Mouse (Mus musculus): Measurements from ENCODE around the gene Wdr48. TPM values are rescaled to one million over a fixed set of nuclear protein-coding genes. Genes with fewer than 3 reads are reported as not detected.
A peak's percentile ranks its signal among the peaks of the same experiment; 100 is the strongest.

Gene Wdr48
- polyA plus RNA-seq, 1 experiment from 2014 or later: 13.9 TPM

DNA sequence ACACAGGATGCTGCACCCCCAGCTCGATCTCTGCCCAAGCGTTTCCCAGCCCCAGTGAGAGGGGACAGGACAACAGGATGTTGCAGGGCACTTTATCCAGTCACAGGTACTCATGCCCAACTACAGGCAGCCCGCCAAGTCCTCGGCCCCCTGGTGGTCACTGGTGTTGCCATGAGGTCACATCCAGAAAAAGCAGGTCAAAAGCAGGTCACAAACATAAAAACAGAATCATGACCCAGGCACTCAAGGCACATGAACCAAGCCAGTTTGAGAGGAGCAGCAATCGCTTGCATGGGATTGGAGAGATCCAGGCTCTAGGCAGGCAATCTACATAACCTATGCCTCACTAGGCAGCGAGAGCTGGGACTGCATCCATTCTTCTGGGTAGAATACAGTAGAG is 75.5 kb downstream of the Wdr48 start:
- peak overlapping the region; percentile 12; the same call in 1 of the 2 replicates for H3K9ac ChIP-seq (replicated peaks)
- H3K4me2 ChIP-seq (ENCODE audit: low read depth, low read length): no peak overlapping the region
- H3K36me3 ChIP-seq (replicated peaks; ENCODE audit: insufficient read depth, low read length): peaks cover 40% of the 10 kb centered on the region
- WGBS (ENCODE audit: insufficient replicate concordance): 54% methylated on average over 6 of the region's 6 CpGs
- TF ChIP-seq EP300 (IDR thresholded peaks at IDR 0.05; ENCODE audit: low read depth): no peak
- peak; percentile 72 for TF ChIP-seq CTCF (IDR thresholded peaks at IDR 0.05; ENCODE audit: low read depth)
- no peak overlapping the region for H3K4me3 ChIP-seq (ENCODE audit: low read depth, low read length)
- peak overlapping the region; percentile 84 for H3K27ac ChIP-seq (ENCODE audit: low read depth)
- H3K27me3 ChIP-seq (ENCODE audit: insufficient read depth, low read length): no peaks in the 10 kb centered on the region
- DNase-seq (peak; percentile 86), ATAC-seq (peak; percentile 83)
- H3K4me1 ChIP-seq (ENCODE audit: insufficient read depth): peaks cover 19% of the 10 kb centered on the region
- H3K9me3 ChIP-seq (ENCODE audit: low read length): no peaks in the 10 kb centered on the region

DNA sequence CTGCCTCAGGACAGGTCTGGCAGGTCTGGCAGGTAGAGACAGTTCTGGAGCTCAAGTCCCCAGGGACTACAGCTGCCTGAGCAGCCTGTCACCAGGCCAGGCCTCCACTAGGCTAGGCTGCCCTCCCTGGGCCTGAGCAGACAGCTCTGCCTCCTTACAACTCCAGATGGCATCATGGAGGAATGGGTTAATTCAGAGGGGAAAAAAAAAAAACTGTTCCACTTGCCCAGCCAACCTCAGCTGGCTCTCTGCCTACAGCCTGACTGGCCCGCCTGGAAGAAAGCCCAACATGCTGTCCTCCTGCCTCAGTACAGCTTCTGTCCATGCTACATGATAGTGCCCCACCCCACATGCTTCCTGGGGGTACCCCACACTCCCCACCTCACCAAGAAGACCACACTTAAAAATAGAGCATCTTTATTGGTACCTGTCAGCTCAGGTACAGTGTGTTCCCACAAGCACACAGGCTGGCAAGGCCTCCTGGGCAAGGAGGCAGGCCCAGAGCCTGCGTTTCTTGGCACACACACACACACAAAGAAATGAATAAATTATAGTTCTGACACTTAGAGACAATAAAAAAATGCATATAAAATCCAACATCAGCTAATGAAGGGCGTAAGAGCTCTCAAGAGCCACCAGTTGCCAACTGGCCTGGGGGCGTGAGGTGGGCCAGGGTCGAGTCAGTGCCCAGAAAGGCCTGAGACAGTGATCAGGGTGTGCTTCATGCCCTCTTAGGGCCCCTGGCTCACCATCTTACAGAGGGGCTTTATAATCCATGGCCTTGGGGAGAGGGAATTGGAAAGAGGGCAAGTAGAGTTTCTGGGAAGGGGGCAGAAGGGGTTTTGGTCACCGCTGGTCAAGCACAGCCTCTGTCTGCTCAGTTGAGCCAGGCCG is 76.3 kb downstream of the Wdr48 start:
- DNase-seq: no peak
- peak overlapping the region; percentile 12 for H3K9ac ChIP-seq (replicated peaks)
- no peak for TF ChIP-seq CTCF (IDR thresholded peaks at IDR 0.05; ENCODE audit: low read depth)
- H3K36me3 ChIP-seq (replicated peaks; ENCODE audit: insufficient read depth, low read length): peaks cover 42% of the 10 kb centered on the region
- peaks cover 19% of the 10 kb centered on the region for H3K4me1 ChIP-seq (ENCODE audit: insufficient read depth)
- H3K4me3 ChIP-seq (ENCODE audit: low read depth, low read length): no peak overlapping the region
- no peak overlapping the region for H3K4me2 ChIP-seq (ENCODE audit: low read depth, low read length)
- peak; percentile 4; the same call in 1 of the 2 replicates for ATAC-seq
- H3K27me3 ChIP-seq (ENCODE audit: insufficient read depth, low read length): no peaks in the 10 kb centered on the region
- WGBS (ENCODE audit: insufficient replicate concordance): 78% methylated on average over 7 of the region's 7 CpGs
- no peaks in the 10 kb centered on the region for H3K9me3 ChIP-seq (ENCODE audit: low read length)
- peak overlapping the region; percentile 84 for H3K27ac ChIP-seq (ENCODE audit: low read depth)

DNA sequence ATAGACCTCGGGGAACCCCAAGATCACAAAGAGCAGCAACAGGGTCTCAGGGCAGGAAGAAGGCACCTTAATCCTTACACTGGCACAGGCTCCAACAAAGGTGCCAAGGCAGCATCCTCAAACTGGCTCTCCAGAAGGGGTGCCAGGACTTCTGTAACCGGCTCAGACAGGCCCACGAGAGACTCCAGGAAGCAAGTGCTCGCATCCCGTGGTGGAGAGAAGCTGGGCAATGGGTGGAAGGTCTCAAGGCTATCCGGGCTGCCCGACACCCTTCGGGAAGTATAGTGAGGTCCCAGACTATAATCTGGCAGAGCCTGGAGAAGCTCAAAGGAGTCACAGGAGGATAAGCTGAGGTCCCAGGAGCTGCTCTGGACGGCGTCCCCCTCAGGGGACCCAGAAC is 77.5 kb downstream of the Wdr48 start:
- Histone ChIP-seq H3K27ac (ENCODE audit: low read depth) (no peak overlapping the region), H3K4me3 (ENCODE audit: low read depth, low read length) (no peak overlapping the region), H3K9ac (replicated peaks) (no peak overlapping the region), H3K27me3 (ENCODE audit: insufficient read depth, low read length) (no peaks in the 10 kb centered on the region), H3K4me2 (ENCODE audit: low read depth, low read length) (no peak overlapping the region), H3K36me3 (replicated peaks; ENCODE audit: insufficient read depth, low read length) (peaks cover 42% of the 10 kb centered on the region), H3K4me1 (ENCODE audit: insufficient read depth) (peaks cover 26% of the 10 kb centered on the region), H3K9me3 (ENCODE audit: low read length) (no peaks in the 10 kb centered on the region)
- WGBS (ENCODE audit: insufficient replicate concordance): 87% methylated on average over 10 of the region's 10 CpGs
- DNase-seq (no peak), ATAC-seq (no peak)
- TF ChIP-seq CTCF (IDR thresholded peaks at IDR 0.05; ENCODE audit: low read depth) (no peak), EP300 (IDR thresholded peaks at IDR 0.05; ENCODE audit: low read depth) (no peak)

DNA sequence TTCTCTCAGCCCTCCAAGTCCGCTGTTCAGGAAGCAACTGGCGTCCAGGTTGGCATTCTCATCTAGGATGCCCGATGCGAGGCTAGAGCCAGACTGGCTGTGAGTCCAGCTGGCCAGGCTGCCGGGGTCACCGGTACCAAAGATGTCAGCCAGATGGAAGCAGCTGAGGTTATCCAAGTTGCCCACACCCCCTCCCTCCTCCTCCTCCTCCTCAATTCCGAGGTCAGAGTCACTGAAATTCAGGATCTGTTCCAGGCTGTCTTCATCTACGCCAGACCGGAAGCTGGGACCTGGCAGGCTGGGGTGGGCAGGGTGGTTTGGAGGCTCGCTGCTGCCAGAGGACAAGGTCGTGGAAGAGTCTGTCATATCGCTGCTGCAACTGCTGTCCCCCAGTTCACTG is 77.9 kb downstream of the Wdr48 start:
- H3K9me3 ChIP-seq (ENCODE audit: low read length): no peaks in the 10 kb centered on the region
- ATAC-seq (no peak), DNase-seq (no peak)
- H3K4me1 ChIP-seq (ENCODE audit: insufficient read depth): peaks cover 31% of the 10 kb centered on the region
- H3K27me3 ChIP-seq (ENCODE audit: insufficient read depth, low read length): no peaks in the 10 kb centered on the region
- H3K36me3 ChIP-seq (replicated peaks; ENCODE audit: insufficient read depth, low read length): peaks cover 42% of the 10 kb centered on the region
- no peak overlapping the region for H3K4me3 ChIP-seq (ENCODE audit: low read depth, low read length)
- H3K9ac ChIP-seq (replicated peaks): no peak overlapping the region
- H3K27ac ChIP-seq (ENCODE audit: low read depth): no peak overlapping the region
- TF ChIP-seq CTCF (IDR thresholded peaks at IDR 0.05; ENCODE audit: low read depth) (no peak), EP300 (IDR thresholded peaks at IDR 0.05; ENCODE audit: low read depth) (no peak)
- WGBS (ENCODE audit: insufficient replicate concordance): 84% methylated on average over 12 of the region's 12 CpGs
- no peak overlapping the region for H3K4me2 ChIP-seq (ENCODE audit: low read depth, low read length)

DNA sequence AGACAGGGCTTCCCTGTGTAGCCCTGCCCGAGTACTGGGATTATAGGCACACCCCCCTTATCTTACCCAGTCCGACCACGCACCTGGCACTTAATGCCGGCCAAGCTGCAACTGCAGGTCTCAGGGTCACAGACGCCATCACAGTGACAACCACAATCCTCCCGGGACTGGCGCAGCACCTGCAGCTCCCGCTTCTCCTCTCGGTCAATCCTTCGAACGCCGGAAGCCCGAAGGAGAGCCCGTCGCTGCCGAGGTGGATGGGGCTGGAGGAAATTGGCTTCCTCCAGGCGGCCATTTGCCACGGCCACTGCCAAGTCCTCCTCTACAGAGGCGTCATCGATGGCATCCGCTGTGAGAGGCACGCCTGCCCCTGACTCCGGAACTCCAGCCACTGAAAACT is 78.6 kb downstream of the Wdr48 start:
- no peak for TF ChIP-seq CTCF (IDR thresholded peaks at IDR 0.05; ENCODE audit: low read depth)
- TF ChIP-seq EP300 (IDR thresholded peaks at IDR 0.05; ENCODE audit: low read depth): no peak
- H3K4me1 ChIP-seq (ENCODE audit: insufficient read depth): peaks cover 36% of the 10 kb centered on the region
- no peak overlapping the region for H3K4me2 ChIP-seq (ENCODE audit: low read depth, low read length)
- no peak overlapping the region for H3K4me3 ChIP-seq (ENCODE audit: low read depth, low read length)
- ATAC-seq (no peak), DNase-seq (no peak)
- 87% methylated on average over 23 of the region's 23 CpGs for WGBS (ENCODE audit: insufficient replicate concordance)
- H3K36me3 ChIP-seq (replicated peaks; ENCODE audit: insufficient read depth, low read length): peaks cover 42% of the 10 kb centered on the region
- H3K27ac ChIP-seq (ENCODE audit: low read depth): no peak overlapping the region
- no peaks in the 10 kb centered on the region for H3K9me3 ChIP-seq (ENCODE audit: low read length)
- no peak overlapping the region for H3K9ac ChIP-seq (replicated peaks)
- H3K27me3 ChIP-seq (ENCODE audit: insufficient read depth, low read length): no peaks in the 10 kb centered on the region

DNA sequence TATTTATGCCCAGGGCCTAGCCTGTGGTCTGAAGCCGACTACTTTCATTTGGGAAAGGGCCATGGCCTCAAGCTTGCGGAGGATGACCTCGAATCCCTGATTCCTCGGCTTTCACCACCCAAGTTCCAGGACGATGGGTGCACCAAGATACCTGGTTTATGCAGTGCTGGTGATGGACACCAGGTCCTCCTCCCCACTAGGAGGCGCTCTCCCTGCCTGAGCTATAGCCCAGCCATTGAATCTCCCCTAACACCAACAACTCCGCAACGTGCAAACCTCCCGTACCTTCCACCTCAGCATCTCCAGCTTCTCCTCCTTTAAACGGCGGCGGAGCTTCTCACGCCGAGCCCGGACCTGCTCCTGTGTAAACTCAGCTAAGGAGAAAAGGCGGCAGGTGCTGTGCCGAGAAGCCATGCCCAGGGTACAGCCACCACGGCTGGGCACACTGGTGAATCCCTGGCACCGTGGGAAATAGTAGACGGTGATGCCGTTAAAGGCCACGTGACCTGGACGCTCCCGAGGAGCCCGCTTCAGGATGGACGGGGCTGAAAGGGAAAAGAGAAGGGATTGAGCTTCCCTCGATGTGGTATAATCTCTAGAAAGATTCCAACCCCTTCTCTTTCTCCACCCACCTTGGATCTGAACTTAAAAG is 79.3 kb downstream of the Wdr48 start:
- Histone ChIP-seq H3K36me3 (replicated peaks; ENCODE audit: insufficient read depth, low read length) (peaks cover 42% of the 10 kb centered on the region), H3K4me2 (ENCODE audit: low read depth, low read length) (no peak overlapping the region), H3K27ac (ENCODE audit: low read depth) (no peak overlapping the region), H3K9me3 (ENCODE audit: low read length) (no peaks in the 10 kb centered on the region), H3K4me3 (ENCODE audit: low read depth, low read length) (no peak overlapping the region), H3K27me3 (ENCODE audit: insufficient read depth, low read length) (no peaks in the 10 kb centered on the region), H3K9ac (replicated peaks) (no peak overlapping the region), H3K4me1 (ENCODE audit: insufficient read depth) (peaks cover 43% of the 10 kb centered on the region)
- TF ChIP-seq CTCF (IDR thresholded peaks at IDR 0.05; ENCODE audit: low read depth) (peak; percentile 68), EP300 (IDR thresholded peaks at IDR 0.05; ENCODE audit: low read depth) (no peak)
- ATAC-seq: no peak
- peak; percentile 47 for DNase-seq
- WGBS (ENCODE audit: insufficient replicate concordance): 91% methylated on average over 27 of the region's 27 CpGs

Data from liver, postnatal 0 days (tissue).